Mouse (Mus musculus): ENCODE results near the gene Pakap.

GRCm38 (mm10) chr4:57674351-57674750 lies 106.4 kb downstream of the Pakap start:
- TF ChIP-seq CTCF (IDR thresholded peaks at IDR 0.05; ENCODE audit: extremely low read depth, insufficient read length, insufficient replicate concordance, low read depth, low read length) (no peak), POLR2A (IDR thresholded peaks at IDR 0.05; ENCODE audit: low read depth, low read length) (no peak)

Data from small intestine, adult 2 months (tissue).